Mouse (Mus musculus) left cerebral cortex, adult 11 months (tissue): ENCODE results near the gene Gas6.
A peak's percentile ranks its signal among the peaks of the same experiment; 100 is the strongest.

ENCODE experiments used
- DNase-seq: peaks from one replicate; pipeline ENCODE4 v3.0.0; 2022; ENCODE audit warnings: low spot score

The Gas6 gene

DNA sequence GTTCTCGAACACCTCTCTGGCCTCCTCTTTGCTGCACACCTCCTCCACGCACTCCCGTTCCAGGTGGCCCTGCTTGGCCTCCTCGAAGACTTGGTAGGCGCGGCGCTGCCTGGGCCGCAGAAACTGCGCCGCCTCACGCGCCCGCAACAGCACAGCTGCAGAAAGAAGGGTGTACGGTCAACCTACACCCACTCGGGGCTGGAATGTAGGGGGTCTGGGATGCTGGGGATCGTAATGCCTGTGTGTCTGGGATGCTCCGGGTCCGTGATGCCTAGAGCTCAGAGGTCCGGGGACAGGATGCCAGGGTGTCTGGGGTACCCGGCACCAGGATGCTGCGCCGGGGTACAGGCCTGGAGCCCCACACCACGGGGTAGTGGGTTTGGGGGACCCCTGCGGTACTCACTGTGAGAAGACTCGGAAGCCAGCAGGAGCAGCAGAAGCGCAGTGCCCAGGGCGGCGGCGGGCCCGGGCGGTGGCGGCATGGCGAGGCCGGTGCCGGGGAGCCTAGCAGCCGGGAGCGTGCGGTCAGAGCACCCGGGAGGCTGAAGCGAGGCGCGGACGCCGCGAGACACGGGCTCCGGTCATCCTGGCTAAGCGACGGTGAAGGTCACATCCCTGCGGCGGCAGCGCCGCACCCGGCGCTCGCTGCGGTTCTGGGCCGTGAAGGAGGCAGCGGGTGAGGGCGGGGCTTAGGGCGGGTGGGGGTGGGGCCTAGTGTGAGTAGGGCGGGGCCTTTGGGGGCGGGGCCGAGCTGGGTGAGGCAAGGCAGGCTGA is at the start of gene Gas6:
Gene Gas6 (minus strand): TSS at position 633 of the 774 bp plus-strand sequence.
- no peak for DNase-seq

DNA sequence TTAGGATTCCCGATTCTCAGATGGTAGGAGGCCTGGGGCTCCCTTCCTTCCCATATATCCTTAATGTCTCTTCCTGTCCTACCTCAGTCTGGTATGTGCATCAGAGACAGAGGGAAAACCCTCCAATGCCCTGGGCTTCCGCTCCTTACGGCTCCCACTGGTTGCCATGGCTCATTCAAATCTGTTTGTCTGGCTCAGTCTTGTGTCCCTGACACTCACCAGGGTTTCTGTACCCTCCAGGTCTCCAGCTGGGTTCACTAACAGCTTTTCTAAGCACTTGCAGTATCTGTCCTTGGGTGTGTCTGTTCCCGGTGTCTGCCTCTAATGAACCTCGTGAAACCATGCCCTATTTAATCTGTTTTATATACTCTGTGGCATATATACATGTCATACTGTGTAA is 47.2 kb upstream of the Gas6 start:
- no peak for DNase-seq

DNA sequence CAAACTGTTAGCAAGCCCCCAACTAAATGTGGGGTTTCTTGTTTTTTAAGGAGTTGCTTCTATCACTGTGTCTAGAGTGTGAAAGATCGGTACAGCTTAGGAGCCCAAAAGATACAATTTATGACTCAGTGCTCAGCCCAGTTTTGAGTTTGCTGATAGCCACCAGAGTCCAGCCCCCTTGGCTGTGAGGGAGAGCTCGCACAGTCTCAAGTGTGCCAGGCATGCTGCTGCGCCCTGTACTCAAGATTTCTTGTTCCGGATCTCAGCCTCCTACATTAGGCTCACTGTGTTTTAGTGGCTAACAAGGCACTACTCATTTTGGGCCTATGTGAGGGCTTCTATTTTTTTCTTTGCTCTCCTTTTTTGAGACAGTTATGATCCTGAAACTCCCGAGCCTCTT is 45.8 kb upstream of the Gas6 start:
- DNase-seq, result no peak

DNA sequence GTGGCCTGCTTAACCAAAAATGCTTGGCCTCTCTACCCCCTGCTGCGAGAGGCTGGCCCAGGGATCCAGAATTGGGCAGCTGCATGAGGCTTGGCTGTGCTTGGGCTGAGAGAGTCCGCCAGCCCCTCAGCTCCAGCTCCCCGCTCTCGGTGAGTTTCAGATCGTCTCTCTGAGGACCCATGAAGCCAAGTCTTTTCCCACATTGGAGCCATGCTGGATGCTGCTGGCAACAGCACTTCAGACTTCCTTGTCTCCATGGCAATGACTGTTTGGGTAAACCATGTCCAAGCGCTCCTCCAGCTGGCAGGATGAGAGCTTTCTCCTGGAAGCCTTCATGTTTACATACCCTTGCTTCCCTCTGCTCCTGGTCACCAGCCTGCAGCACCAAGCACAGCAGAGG is 44.5 kb upstream of the Gas6 start:
- DNase-seq, result no peak

DNA sequence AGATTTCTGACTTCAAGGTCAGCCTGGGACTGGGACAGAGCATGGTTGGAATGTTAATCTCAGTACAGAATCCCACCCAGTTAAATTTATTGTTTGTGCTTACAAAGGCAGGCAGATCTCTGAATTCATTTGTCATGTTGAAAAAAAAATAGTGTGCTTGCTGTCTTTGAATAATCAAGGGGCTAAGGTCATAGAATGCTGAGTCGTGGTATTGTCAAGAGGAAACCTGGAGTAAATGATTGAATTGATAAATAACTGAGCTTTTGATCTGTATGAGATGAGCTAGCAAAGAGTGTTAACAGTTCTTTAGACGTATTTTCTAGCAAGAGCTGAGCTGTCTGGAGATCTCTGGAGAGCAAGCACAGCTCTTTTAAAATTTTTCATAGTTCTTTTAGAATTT is 42.8 kb upstream of the Gas6 start:
- DNase-seq, result no peak

DNA sequence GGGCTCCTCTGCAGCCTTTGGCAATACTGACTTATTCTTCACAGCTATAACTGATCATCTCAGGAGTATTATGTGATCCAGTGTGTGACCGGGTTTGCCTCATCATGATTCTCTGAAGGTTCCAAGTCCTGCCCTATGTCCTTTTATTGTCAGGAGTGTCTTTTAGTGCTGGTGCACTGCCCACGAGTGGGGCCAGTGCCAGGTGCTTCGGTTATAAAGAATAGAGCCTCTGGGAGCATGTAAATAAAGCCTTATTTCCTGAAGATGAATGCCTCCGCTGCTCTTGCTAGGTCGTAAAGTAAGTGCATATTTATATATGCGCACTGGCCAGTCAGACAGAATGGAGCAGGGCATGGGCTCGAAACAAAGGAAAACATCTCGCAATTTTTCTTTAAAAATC is 38.8 kb upstream of the Gas6 start:
- DNase-seq, result no peak

DNA sequence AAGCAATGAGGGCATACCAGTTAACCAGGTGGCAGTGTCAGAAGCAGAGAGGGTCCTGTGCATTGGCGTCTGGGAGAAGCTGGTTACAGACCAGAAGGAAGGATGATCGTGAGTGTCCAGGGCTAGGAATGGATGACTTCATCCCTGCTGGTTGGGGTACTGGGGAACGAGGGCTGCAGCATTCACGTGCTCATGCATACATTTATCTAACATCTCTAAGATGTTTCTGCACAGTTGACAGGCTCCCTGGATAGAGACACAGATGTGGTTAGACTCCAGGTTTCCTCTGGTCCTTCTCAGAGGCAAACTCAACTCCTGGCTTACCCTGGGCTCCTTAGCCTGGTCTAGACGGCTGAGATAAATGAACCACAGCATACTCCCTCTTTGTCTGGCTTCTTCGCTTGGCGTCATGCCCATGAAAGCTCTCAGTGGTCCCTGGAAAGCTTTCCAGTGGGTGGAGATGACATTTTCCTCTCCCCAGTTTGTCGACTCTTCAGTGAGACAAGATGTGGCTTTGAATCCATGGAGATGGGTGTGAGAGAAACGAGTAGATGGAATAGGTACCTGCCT is 37.4 kb upstream of the Gas6 start:
- no peak for DNase-seq

DNA sequence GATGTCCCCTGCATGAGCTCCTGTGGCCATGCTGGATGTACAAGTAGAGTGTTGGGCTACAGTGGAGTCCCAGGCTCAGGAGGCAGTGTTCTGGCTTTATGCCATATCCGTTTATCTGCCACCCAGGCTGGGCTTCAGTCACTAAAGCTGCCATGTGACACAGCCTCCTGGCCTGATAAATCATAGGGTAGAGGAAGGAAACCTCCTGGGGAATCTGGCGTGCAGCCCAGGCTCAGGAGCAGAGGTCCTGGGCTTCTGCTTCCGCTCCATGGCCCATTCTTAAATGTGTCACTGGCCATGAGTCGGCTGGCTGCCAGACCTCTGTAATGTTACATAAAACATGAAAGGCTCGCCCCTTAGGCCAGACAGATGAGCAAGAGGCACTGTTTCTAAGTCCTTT is 36.7 kb upstream of the Gas6 start:
- peak; percentile 37 for DNase-seq

DNA sequence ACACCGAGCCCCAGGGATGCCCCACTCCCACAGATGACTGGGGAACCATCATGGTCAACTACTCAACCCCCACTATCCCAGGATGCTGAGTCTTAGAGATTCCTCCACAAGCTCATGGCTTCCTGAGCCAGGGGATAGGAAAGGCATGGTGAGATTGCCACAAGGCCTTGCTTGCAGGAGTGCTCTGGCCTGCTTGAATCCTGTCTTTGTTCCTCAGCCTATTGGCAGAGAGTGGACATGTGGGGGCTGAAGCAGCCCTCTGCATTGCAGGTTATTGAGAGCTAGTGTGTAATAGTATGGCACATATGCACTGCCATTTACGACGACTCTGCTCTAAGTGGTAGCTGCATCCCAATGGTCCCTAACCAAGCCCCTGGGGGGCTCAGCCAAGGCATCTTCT is 36.1 kb upstream of the Gas6 start:
- DNase-seq, result no peak

DNA sequence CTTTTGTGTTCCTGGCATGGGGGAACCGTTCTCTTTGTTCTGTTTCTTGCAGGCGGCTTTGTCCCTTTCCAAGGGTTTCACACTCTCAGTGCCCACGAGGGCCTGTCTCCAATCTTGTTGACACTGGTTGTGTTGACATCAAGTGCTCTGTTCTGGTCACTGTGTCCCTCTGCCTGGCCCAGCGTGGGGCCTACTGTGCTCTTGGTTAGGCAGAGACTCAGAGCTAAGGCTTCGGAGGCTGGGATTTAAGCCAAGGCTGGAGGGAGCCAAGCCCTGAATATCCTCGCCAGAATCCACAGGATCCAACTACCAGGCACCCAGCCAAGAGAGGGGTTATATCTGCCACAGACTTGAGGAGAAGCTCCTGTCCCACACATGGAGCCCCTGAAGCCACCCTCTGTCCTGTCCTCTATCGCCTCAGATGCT is 35.6 kb upstream of the Gas6 start:
- peak; percentile 45 for DNase-seq

DNA sequence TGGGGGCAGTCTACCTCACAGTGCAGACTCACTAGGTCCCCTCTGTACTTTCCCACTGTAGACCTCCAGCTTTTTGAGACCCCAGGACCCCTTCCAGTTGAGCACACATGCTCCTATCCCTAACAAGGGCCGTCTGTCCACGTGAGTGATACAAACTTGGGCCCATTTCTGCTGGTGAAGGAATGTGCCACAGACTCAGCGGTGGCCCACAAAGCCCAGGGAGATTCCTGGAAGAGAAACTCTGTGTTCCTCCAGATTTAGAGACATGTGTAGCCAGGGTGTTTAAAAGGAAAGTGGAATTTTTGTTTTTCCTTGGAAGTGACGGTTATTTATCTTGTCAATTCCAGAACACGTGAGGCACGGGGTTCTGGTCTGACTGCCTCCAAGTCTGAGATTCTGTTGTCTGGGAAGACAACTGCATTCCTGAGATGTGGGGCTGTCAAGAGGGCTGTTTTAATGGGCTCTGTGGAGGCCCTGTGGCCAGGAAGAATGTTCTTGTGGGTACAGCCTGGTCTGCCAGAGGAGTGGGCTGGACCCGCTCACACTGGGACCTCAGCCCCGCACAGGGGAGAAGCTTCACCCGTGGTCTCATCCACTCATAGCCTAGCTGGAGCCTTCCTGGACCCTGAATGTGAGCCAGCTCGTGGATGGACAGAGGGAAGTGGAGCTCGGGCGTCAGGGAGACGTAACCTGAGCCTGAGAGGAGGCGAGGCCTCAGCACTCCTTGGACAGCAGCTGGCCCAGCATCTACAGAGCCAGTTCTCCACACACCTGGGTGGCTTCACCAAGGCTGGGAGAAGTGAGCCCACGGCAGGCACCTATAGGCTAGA is 34.9 kb upstream of the Gas6 start:
- no peak for DNase-seq

DNA sequence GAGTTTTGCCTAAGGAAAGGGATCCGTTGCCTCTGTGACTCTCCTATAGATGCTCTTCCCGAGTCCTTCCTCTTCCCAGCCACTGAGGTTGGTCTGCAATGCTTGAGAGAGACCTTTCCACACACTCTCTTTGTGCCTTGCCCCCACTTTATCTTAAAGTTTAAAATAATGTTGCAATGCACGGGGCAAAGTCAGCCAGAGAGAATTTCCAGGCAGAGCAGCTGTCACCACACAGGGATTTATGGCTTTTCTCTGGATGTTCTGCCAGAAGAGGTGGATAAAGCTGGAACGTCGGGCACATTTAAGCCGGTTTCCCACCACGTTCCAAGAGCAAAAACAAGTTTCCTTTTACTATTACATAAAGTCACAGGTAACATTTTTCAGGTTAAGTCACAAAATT is 27.1 kb upstream of the Gas6 start:
- no peak for DNase-seq

DNA sequence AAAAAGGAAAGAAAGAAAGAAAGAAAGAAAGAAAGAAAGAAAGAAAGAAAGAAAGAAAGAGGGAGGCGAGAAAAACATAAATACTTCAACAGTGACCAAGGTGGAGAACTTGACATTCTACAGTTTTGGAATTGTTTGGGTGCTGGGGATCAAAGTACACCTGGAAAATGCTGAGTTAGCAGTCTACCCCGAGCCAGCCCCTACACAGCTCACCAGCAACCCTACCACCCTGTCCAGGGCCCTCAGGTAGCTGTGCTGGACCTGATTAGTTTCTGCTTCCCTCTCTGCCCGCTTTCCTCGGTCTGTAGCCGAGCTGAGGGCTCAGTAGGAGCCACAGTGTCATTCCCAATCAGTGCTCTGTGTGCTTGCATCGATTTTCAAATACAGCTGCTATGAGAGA is 26.1 kb upstream of the Gas6 start:
- no peak for DNase-seq

DNA sequence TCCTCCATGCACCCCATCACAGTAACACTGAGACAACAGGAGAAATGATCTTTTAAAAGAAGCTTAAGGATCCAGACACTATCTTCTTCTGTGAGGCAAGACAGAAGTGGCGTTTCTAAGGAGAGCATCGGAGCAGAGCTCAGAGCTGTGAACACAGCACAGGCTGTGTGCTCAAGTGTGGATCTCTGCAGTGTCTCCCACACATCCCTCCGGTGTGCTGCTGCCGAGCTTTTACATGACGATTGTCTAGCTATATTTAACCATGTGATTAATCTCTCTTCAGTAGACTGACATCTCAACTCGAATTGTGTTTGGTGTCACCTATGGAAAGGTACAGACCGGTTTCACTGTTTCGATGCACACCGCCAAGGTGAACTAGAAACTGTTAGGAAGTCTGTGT is 25.2 kb upstream of the Gas6 start:
- peak; percentile 35 for DNase-seq

DNA sequence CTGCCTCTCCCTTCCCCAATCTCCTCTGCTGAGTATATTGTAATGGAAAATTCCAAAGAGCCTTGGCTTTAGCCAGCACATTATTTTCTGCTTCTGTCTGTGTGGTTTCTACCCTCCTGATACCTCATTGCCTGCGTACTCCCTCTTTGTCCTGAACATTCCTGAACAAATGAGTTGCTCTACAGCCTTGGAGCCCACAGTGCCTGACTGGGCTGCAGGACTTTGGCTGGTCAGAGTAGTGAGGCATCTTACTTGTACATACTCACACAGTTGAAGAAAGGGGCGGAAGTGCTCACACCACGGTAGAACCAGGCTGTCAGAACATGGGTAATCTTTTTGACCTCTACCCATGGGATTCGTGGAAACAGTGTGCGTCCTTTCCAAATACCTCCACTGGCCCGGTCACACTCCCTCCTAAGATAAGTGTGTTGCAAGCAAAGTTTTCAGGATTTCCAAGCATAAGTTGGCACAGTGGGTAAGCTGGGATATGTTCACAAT is 23.0 kb upstream of the Gas6 start:
- DNase-seq, result no peak

DNA sequence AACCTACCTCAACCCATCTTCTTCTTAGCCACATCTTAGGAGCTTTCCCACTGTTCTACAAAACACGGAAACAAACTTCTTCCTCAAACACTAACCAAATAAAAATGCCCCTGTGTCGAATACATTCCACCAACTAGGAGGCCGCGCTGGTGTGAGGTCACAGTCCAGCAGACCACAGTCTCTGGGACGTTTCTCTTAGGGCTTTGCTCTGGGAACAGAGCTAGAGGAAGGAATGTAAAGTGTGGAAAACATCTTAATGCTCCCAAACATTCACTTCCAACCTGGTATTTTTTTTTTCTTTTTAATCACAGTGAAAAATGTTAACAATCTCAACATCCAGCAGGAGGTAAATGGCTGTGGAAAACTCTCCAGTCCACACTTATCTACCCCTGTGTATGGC is 22.4 kb upstream of the Gas6 start:
- no peak for DNase-seq

DNA sequence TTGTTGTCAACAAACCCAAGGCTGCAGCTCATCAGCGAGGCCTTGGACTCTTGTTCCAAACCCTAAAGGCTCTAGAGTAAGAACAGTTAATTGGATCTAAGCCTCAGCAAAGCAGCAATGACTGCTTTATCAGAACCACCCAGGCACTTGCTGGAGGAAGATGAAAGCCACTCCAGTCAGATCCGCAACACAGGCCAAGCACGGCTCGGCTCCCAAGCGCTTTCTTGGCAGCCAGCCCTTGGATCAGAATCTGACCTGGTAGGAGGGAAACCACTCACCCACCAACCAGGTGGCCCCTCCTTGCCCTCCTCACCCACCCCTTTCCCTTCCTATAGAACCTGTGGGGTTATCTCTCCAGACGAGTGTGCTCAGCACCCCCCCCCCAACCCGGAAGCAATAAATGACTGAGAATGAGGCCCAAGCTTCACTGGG is 21.7 kb upstream of the Gas6 start:
- DNase-seq, result no peak

DNA sequence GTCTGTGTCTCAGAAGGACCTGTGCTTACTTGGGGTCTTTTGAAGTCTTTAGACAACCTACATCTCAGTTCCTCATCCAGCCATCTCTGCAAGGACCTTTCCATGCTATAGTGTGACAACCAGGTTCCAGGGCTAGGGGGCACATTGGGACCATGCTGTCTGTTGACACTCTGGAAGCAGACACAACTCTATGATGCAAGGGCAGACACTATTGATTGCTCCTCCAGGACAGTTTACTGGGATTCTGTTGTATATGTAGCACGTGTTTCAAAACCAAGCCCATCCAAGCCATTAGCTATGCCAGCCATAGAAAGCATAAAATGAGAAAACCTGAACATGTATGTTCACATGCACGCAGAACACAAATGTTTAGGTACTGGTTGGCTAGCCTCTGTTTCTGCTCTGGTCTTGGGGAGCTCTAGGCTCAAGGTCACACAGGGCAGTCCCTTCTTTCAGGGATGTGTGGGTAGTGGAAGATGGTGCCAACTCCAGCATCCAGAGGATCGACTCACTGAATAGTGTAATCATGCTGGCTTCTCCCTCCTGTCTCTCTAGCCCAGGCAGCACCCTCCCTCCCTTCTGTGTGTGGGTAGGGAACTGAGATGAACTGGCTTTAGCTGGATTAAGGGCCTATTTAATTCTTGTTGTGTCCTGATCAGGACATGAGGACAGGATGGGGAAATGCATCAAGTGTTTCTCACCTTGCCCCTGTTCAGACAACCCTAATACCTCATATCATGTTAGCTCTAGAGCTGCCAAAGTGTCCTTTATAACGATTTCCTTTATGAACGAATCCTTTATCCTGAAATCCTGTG is 19.5 kb upstream of the Gas6 start:
- DNase-seq, result no peak

DNA sequence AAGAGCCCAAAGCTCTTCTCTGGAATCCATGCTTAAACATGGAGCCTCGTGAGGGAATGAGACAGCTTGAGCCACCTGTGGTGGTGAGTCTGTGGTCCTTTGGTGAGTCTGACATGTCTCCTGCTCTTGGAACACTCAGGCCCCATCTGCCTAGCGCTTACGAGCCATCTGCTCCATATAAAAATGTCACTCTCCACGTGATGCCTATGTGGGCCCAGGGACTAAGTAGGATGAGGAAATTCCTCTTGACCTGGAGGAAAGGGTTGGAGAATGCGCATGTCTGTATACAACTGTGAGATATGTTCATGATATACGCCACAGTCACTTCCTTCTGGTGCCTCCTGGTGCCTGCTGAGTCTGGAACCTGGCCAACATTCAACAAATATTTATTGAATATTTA is 18.4 kb upstream of the Gas6 start:
- no peak for DNase-seq

DNA sequence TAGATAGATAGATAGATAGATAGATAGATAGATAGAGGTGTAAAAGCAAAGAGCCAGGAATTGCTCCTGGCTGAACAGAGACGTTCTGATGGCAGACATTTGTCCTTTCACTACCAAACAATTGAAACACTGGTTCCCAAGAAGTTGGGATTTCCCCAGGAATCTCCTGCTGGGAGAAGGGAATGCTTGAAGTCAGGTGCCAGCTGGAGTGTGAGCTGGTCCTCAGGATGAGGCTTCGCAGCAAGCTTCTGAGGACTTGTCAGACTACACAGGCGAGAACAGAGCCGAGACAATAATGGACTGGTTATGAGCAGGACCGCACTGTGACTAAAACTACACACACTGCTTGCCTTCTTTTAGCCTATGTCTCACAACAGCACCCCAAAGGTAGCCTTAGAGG is 17.7 kb upstream of the Gas6 start:
- DNase-seq, result no peak

DNA sequence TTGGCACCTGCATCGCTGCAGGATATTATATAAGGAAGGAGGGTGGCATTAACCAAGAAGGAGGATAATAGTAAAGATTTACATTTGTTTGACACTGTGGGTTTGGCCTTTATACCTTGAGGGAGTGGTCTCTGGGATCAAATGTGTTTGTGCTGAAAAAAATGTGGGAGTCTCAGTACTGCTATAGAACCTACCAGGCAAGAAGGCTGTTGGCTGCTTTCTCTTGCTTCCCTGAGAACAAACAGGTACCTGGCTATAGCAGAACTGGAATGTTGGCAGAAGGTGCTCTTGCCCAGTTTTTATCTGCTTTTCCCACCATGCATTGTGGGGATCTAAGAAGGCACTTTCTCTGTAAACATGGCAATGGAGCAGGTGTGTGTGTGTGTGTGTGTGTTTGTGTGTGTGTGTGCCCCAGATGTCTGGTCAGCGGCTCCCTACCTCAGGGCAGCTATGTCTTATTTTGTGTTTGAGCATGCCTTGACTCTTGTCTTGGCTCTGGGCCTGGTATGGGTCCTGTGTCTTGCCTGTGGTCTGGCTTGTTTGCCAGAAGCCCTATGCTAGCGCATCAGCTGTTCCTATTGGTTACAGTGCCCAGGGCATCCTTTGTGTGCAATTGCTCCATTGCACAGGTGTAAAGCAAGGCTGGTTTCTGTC is 13.1 kb upstream of the Gas6 start:
- DNase-seq, result no peak

DNA sequence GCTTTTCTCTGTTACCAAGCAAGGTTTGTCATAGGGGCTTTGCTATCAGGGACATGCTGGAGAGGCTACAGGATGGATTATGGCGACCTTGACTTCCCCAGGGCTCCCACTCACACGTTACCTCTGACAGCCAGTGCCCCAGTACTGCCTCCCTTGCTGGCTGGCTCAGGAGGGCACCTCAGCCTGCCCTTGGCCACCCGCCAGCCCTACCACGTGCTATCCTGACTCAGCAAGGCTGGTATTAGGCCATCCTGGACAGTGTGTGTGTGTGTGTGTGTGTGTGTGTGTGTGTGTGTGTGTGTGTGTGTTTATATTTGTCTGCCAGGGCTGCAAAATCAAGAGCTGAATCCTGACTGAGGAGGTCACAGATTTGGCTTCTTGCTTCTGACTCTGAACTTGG is 12.6 kb upstream of the Gas6 start:
- no peak for DNase-seq
